Mouse (Mus musculus): ENCODE measurements around the gene Acat2.
"Not testable (repeated sequence)": the region's sequence is repeated elsewhere in the genome, so short reads cannot be mapped to it uniquely, and the experiment has no call there.

Gene Acat2

DNA sequence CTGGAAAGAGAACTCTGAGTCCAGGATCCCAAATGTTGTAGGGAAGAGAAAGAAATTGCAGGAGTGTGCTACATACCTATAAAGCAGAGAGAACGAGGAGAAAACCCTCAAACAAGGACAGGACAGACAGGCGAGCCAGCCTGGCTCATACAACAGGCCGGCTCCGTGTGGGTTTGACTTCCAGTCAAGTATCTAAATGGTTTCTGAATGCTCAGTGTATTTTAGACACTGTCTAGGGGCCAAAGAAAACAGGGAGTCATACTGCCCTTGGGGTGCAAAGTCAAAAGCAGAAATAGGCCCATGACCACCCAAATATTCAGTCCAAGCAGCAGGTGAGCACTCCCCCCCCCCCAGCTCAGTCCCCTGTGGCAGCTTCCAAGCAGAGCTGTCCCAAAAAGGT, 54.7 kb downstream of the Acat2 start:
- DNase-seq (ENCODE audit: low spot score), result no peak

DNA sequence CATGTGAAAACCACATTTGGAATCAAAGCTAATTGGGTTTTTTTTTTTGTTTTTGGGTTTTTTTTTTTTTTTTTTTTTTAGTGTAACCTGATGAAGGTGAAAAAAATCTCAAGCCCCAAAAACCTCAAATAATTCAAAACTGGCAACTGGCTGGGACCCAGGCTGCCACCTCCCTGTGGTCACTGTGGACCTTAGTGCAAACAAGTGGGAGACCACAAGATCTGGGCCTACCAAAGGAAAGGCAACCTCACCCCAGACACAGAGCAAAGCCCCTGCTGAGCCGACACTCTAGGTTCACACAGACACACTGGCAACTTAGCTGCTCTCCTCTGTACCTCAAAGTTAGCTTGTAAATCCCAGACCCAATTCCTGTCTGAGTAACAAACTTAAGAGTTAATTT, 56.2 kb downstream of the Acat2 start:
- no peak for DNase-seq (ENCODE audit: low spot score)

DNA sequence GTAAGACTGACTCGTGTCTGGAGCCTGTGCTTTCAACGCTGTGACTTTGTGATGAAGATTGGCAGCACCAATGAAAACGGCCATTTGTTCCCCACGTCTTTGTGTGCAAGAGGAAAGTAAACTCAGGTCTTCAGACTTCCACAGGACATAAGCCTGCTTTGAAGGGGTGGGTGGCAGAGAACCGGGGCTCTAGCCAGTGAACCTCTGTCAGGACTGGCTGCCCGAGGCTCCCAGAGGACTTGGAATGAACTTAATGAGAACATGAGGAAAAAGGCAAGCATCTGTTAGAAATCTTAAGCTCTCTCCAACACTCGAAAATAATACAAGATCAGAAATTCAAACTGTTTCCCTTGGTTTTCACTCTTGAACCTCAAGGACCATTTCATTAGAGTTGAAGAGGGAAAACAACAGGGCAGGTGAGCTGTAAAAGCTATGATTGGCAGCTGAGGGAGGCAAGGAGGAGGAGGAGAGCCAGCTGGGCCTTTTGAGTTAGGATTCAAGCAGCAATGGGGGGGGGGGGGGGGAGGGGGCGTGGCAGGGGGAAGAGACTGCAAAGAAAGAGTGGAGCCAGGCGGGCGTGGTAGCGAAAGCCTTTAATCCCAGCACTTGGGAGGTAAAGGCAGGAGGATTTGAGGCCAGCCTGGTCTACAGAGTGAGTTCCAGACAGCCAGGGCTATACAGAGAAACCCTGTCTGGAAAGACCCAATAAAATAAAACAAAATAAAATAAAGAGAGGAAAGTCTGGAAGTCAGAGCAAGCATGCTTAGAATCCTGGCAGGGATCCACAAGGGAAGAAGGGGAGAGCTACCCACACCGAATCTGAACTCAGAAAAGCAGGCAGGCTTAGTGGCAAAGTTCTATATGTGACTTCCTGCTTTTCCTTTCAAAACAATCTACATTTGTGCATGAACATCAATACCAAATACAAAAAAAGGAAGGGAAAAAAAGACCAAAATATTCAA, 56.9 kb downstream of the Acat2 start:
- no peak for DNase-seq (ENCODE audit: low spot score)

DNA sequence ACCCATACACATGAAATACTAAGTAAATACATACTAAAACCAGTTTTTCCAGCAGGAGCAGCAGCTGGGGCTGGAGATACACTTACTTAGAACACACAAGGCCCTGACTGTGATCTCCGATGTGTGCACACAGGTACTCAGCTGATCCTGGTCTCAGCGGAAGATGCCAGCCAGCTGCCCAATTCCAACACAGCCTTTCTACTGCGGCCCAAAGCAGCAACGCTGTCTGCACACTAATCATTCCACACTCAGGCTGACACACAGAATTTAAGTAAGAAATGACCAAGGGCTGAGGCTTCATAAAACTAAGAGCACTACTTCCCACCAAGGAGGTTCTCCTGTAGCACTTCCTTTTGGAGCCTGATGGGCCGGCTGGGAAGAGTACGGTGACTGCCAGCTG, 58.3 kb downstream of the Acat2 start:
- no peak for DNase-seq (ENCODE audit: low spot score)

DNA sequence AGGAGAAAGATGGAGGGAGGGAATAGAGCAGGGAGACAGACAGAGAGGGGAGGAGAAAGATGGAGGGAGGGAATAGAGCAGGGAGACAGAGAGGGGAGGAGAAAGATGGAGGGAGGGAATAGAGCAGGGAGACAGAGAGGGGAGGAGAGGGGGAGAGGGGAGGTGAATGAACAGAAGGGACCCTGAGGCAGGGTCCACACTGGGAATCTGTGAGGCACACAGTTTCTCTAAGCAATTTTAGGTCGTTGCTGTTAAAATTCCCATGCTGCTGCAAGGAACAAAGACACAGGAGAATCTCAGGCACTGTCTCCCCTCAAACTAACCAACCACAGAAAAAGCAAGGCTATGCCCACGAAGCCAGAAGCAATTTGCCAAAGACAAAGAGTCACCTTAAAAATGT, 61.9 kb downstream of the Acat2 start:
- DNase-seq (ENCODE audit: low spot score), result not testable (repeated sequence)

DNA sequence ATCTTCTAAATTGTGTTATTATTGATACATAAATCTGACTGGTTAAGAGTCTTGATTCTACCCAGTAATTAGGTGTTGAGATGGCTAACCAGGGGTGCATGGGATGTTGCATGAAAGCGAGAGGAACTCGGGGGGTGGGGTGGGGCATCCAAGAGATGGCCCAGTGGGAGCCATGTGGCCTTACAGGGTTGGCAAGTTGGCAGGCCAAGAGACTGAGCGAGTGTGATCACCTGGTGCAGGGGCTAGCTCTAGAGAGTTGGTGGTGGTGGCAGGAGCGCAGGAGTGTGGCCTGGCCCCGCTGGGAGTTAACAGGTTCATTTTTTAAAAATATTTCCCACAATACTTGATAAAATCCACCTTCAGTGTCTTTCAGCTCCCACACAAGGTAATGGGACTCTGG, 62.9 kb downstream of the Acat2 start:
- DNase-seq (ENCODE audit: low spot score), result no peak
